Mouse (Mus musculus) embryo, embryonic 11.5 days (tissue): ENCODE measurements at regions not wholly inside any gene's neighbourhood (a gene's known extent, or its start where the extent isn't known, plus 50 kb on each side); places are given as distances from the start of the nearest gene placed in this dataset.

Experiments used
- DNase-seq: peaks from one replicate; pipeline ENCODE4 v3.0.0-alpha.2; 2012; ENCODE audit warnings: low read depth, low spot score

DNA sequence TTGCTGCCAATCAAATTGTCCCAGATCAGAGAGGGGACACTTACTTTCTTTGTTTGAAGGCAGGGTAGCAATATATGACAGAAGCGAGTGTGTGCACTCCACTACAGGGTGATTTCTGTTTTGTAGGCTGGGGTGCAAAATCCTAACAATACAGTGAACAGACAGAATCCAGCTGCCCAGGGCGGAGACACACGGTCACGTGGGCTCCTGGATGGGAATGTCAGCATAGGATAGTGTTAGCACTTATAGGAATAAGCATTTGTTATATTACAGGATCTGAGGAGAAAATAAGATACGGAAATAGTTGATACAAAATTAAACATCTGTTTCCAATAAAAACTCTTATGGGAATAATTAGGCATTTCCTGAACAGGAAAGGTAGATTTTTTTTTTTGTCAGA is 169.1 kb upstream of the Ubr2 start:
- no peak for DNase-seq

- DNase-seq, result no peak
These were observed 168.3 kb upstream of the Ubr2 start for GRCm38 (mm10) chr17:47178705-47179104.

DNA sequence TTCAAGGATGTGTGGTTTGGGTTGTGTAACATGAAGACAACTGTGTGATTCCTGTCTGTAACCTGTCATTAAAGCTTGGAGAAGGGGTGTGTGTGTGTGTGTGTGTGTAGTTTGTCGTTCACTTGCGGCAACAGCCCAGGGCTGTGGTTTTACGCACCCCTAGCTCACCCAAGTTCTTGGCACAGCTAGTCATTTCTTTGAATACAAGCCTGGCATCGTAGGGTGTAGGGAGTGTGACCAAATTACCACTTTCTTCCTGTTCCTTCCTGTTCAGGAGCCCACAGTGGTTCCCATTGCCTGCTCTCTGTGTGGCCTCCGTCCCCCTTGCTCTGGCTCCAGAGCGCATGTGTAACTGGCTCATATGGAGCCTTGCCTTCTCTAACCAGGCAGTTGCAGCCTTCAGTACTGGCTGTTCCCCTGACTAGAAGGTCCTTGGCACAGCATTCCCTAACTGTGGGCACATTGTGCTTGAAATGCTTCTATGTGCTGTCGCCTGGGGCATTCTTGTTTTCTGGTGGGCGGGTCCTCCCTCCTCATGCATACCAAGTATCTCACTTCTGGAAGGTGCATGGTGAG is 167.4 kb upstream of the Ubr2 start:
- no peak for DNase-seq

DNA sequence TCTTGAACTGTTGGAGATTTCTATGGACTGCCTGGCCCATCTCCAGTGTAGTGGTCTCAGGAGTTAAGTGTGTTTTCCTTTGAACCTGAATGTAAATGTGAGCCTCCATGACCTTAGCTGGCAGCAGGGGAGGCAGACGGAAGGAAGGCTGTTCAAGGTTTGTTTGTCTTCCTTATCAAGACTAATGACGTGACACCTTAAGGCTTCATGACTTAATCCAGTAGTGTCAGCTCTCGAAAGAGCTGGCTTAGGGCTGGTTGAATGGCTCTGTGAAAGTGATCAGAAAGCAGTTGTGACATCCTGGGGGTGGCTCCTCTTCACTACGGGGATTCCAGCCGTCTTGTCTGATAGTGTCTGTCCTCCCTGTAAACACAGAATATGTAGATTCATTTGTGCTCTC is 166.0 kb upstream of the Ubr2 start:
- DNase-seq, result no peak

DNA sequence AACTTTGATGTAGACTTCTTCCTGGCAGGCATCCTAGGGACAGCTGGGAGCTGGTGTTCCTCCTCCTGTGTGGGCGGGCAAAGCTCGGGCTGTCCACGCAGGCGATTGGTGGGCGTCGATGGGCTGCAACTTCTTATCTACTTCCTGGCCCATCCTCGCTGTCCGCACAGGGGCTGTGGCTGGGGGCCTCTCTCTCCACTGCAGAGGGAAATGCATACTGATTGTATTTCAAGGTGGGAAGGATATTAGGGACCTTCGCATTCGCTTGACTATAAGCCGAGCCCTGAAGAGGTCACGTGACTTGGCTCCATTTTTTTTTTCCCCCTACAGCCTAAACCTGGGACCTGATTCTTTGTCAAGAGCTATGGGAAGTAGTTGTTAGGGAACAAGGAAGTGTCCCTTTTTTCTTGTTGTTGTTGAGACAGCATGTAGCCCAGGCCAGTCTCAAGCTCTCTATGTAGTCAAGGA is 164.4 kb upstream of the Ubr2 start:
- DNase-seq, result no peak

DNA sequence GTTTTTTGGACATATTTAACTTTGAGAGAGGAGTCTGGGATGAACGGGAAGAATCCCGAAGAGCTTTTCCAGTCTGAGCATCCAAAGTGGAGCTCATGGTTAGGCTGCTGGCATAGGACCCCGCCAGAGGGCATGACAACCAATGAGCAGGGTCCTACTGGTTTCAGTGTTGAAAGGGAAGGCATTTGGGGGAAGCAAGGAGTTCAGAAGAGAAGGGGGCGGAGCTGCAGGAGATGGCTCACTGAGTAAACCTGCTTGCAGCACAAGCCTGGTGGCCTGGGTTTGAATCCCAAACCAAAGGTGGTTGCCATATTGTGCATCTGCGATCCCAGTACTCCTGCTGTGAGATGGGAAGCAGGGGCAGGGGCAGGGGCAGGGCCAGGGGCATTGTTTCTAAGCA is 161.4 kb upstream of the Ubr2 start:
- DNase-seq, result no peak

- DNase-seq, result no peak
These were observed 160.7 kb upstream of the Ubr2 start for GRCm38 (mm10) chr17:47170978-47171593.

DNA sequence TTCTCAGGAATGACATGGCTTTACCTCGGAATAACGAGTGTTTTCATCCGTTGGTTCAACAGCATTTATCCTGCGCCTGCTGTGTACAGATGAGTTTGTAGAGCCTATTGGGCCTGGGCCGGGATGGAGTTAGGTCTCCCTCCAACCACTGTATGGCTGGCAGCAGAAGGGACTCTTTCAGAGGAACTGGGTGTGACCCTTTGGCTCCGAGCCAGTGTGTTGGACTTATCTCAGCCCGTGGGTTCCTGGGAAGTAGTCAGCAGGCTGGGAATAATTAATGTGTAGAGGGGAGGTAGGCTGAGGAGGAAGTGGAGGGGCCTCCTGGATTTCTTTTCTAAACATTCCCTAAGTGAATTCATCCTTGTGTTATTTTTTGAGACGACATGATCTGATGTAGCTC is 157.7 kb upstream of the Ubr2 start:
- DNase-seq, result no peak

- DNase-seq, result no peak
These were observed 153.5 kb upstream of the Ubr2 start for GRCm38 (mm10) chr17:47163677-47164340.

GRCm38 (mm10) chr17:47162459-47162858 is 152.1 kb upstream of the Ubr2 start:
- no peak for DNase-seq

GRCm38 (mm10) chr17:47156237-47156636 is 145.9 kb upstream of the Ubr2 start:
- DNase-seq, result no peak

GRCm38 (mm10) chr17:47151557-47152278 is 141.4 kb upstream of the Ubr2 start:
- DNase-seq, result no peak

GRCm38 (mm10) chr17:47151193-47151556 is 140.8 kb upstream of the Ubr2 start:
- DNase-seq, result no peak

DNA sequence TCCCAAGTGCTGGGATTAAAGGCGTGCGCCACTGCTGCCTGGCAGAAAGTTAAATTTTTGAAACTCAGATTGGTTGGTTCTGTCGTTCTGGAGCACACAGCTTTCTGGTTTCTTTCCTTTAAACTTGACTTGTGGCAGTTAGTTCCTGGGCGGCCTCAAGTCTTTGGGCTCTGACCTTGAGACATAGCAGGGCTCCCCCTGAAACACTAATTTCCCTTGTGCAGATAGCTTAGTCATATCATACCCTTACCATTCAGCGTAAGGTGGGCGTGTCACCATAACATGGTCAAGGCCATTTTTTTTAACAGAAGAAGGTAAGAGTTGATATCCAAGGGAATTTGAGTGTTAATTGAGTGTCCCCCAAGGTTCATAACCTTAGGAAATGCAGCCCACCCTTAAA is 140.3 kb upstream of the Ubr2 start:
- no peak for DNase-seq

DNA sequence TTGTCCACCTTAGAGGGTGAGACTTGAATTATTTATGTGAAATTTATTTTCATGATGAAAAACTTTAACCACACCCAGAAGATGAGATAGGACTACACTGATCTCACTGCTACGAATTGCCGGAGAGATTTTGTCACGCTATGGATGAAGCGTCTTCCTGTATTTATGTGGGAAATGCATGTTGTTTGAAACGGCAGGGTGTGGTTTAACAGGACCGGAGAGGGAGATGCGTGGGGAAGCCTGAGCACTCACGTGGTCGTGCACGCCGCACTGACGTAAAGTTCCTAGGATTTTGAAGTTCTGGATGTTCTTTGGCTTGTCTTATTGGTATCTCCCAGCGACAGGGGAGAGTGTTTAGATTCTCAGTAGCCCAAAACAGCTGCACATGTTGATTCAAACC is 139.3 kb upstream of the Ubr2 start:
- no peak for DNase-seq

DNA sequence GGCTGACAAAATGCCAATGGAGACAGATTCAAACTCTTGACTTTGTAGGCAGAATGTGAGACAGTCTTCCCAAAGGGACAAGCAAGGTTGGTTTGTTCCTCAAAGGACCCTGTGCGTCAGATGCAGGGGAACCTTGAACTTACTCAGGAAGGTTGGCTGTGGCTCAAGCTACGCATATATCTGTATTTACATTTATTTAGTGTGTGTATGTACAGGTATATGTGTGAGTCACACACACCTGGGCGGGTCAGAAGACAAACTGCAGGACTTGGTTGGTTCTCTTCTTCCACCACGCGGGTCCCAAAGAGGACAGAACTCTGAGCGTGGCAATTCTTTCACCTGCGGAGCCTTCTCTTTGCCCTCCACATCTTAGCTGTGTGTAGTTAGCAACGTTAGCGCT is 138.8 kb upstream of the Ubr2 start:
- DNase-seq, result no peak

- DNase-seq, result no peak
These were observed 136.3 kb upstream of the Ubr2 start for GRCm38 (mm10) chr17:47146640-47147039.

DNA sequence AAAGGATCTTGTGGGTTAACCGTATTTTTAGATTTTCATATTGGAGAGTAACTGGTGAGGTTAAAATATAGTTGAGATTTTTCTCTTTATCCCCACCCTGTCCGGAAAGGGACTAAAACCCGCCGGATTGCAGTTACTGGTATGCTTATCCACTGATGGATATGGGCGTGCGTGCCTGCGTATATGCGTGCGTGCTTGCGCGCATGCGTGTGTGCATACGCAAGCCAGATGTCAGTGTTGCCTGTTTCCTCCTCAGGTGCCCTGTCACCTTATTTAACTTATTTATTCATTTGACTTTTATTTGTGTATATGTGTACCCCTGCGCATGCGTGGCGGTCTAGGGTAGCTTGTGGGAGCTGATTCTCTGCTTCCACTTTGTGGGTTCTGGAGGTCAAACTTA is 135.2 kb upstream of the Ubr2 start:
- DNase-seq, result no peak

DNA sequence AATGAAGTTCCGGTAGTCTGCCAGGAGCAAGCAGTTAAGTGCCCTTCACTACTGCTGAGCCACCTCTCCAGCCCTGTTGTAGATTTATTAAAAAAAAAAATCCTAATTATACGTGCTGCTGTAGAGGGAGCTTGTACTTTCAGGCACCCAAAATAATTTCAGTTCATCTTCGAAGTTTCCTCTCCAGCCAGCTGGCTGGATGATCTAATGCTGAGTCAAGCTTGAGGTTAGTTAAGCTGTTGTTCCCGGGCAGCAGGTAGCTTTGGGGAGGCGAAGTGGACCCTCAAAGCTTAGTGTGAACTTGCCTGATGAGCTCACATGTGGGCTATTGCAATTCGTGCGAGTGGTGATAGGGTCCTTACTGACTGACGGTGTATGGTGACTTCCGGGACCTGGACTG is 134.6 kb upstream of the Ubr2 start:
- DNase-seq, result no peak

DNA sequence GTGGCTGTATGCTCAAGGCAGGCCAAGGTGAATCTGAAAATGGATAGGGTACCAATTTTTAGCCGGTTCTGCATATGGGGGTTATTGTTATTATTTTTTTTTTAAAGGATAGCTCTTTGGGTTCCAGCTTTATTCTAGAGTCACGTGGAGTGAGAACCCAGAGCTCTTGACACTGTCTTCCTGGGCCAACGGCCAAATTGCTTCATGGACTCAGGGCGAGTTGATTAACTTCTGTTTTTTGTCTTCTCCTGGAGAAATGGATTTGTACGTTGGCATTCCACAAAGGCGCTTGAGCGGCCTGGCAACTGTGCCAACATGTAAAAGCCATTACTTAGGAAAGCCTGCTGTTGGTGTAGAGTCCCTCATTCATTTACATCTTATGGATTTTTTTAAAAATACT is 134.1 kb upstream of the Ubr2 start:
- DNase-seq, result no peak

DNA sequence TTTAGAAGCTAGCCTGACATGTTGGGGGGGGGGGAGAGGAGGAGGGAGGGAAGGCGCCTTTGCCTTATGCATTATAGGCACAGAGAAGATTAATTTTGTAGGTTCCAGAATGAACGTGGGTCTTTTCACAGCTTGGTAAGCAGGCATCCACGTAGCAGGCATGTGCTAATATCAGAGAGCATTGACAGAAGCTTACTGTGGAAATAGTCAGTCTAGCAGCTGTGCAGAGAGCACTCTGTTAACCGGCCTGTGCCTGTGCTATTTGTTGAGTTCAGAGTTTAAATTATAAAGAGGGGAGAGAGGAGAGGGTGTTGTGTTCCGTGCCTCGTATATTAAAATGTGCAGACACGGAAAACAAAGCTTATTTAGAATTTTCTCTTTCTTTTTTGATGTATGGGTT is 133.5 kb upstream of the Ubr2 start:
- no peak for DNase-seq

- no peak for DNase-seq
These were observed 132.5 kb upstream of the Ubr2 start for GRCm38 (mm10) chr17:47142885-47143284.

DNA sequence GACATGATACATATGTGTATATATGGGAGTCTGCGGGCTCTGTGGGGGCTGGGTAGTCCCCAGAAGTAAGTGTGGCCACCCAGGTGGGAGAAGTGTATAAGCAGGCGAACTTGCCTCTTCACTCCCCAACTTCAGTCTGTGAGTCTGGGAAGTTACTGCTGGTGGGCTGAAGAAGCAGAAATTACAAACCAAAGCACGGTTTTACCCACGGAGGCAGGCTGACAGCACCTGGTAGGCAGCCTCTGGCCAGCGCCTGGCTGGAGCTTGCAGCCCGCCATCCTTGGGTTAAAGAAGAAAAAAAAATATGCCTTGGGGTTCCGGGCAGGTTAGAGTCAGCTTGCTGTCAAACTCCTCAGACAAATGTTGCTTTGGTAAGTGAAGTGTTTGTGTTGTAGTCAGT is 131.9 kb upstream of the Ubr2 start:
- DNase-seq, result no peak
